Mouse (Mus musculus) neural tube, embryonic 12.5 days (tissue): ENCODE measurements at regions not wholly inside any gene's neighbourhood (a gene's known extent, or its start where the extent isn't known, plus 50 kb on each side); places are given as distances from the start of the nearest gene placed in this dataset.

ENCODE experiments used
- ATAC-seq: fragments of 200-750 bp; cut with Nextera tagmentation; 2 replicates; pipeline ENCODE4 v1.8.0; 2017; ENCODE audit warnings: low read depth, mild to moderate bottlenecking, moderate TSS enrichment, moderate library complexity; ENCODE audit not compliant: low FRiP score
- H3K27ac ChIP-seq: fragments of 300-500 bp; sonication (generic); 2 replicates; pipeline ENCODE4 v1.5.1; 2016
- H3K27me3 ChIP-seq: fragments of 300-500 bp; sonication (generic); replicated peaks from 2 replicates; pipeline ENCODE4 v1.6.1; 2016; ENCODE audit warnings: mild to moderate bottlenecking
- H3K36me3 ChIP-seq: fragments of 300-500 bp; sonication (generic); 2 replicates; pipeline ENCODE4 v1.6.1; 2016; ENCODE audit warnings: mild to moderate bottlenecking
- H3K4me1 ChIP-seq: fragments of 300-500 bp; sonication (generic); 2 replicates; pipeline ENCODE4 v1.6.1; 2016
- H3K4me2 ChIP-seq: fragments of 300-500 bp; sonication (generic); replicated peaks from 2 replicates; pipeline ENCODE4 v1.6.1; 2016; ENCODE audit warnings: mild to moderate bottlenecking
- H3K4me3 ChIP-seq: fragments of 300-500 bp; sonication (generic); 2 replicates; pipeline ENCODE4 v1.5.1; 2016
- H3K9ac ChIP-seq: fragments of 300-500 bp; sonication (generic); 2 replicates; pipeline ENCODE4 v1.6.1; 2016; ENCODE audit warnings: mild to moderate bottlenecking
- H3K9me3 ChIP-seq: fragments of 300-500 bp; sonication (generic); 2 replicates; pipeline ENCODE4 v1.6.1; 2016; ENCODE audit warnings: mild to moderate bottlenecking
- WGBS: fragments of 180-500 bp; shearing (Covaris S2); methylation state at CpG from one replicate; pipeline ENCODE4 v1.1.7; 2016; 5-methylcytosine and 5-hydroxymethylcytosine counted together

- H3K27me3 ChIP-seq = no peaks in the 10 kb centered on the region
- ATAC-seq = no peak
- H3K9ac ChIP-seq = no peak overlapping the region
- H3K4me1 ChIP-seq = no peaks in the 10 kb centered on the region
- H3K9me3 ChIP-seq = no peaks in the 10 kb centered on the region
- WGBS = 78% methylated on average over 4 of the region's 4 CpGs
- H3K4me2 ChIP-seq = no peak overlapping the region
- no peaks in the 10 kb centered on the region for H3K36me3 ChIP-seq
- H3K27ac ChIP-seq = no peak overlapping the region
- no peak overlapping the region for H3K4me3 ChIP-seq
Measured at GRCm38 (mm10) chr6:98801061-98801460, 458.5 kb upstream of the Gm765 start.

- H3K9ac ChIP-seq = no peak overlapping the region
- ATAC-seq = no peak
- no peaks in the 10 kb centered on the region for H3K9me3 ChIP-seq
- H3K27me3 ChIP-seq = no peaks in the 10 kb centered on the region
- H3K4me3 ChIP-seq = no peak overlapping the region
- H3K4me1 ChIP-seq = no peaks in the 10 kb centered on the region
- no peak overlapping the region for H3K27ac ChIP-seq
- H3K36me3 ChIP-seq = no peaks in the 10 kb centered on the region
- no peak overlapping the region for H3K4me2 ChIP-seq
- WGBS = 73% methylated on average over 8 of the region's 8 CpGs
Measured at GRCm38 (mm10) chr6:98800040-98800439, 457.5 kb upstream of the Gm765 start.

DNA sequence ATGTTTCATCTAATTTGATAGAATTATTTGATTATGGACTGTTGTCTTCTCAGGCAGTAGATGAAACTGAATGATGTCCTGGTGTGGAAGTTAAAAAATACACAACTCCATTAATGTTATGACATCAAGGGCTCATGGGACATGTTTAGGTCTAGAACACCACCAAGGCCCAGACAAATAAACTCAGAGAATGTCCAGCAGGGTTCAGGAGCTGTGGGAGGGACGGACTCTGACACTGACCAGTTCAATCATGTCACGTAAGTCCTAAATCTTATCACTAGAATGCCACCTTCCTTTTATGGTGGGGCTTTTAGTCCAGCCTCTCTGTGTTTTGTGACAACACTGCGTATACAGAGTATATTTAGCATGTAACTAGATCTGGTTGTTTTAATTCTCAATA lies 455.2 kb upstream of the Gm765 start:
- Histone ChIP-seq H3K36me3 (no peaks in the 10 kb centered on the region), H3K27me3 (no peaks in the 10 kb centered on the region), H3K9me3 (no peaks in the 10 kb centered on the region), H3K9ac (no peak overlapping the region), H3K4me1 (no peaks in the 10 kb centered on the region), H3K27ac (no peak overlapping the region), H3K4me3 (no peak overlapping the region), H3K4me2 (no peak overlapping the region)
- no peak for ATAC-seq
- WGBS = 85% methylated on average over 3 of the region's 3 CpGs

GRCm38 (mm10) chr6:98797373-98797772 lies 454.8 kb upstream of the Gm765 start:
- Histone ChIP-seq H3K36me3 (no peaks in the 10 kb centered on the region), H3K9ac (no peak overlapping the region), H3K4me3 (no peak overlapping the region), H3K27me3 (no peaks in the 10 kb centered on the region), H3K27ac (no peak overlapping the region), H3K9me3 (no peaks in the 10 kb centered on the region), H3K4me1 (no peaks in the 10 kb centered on the region), H3K4me2 (no peak overlapping the region)
- no peak for ATAC-seq
- 81% methylated on average over 6 of the region's 6 CpGs for WGBS

DNA sequence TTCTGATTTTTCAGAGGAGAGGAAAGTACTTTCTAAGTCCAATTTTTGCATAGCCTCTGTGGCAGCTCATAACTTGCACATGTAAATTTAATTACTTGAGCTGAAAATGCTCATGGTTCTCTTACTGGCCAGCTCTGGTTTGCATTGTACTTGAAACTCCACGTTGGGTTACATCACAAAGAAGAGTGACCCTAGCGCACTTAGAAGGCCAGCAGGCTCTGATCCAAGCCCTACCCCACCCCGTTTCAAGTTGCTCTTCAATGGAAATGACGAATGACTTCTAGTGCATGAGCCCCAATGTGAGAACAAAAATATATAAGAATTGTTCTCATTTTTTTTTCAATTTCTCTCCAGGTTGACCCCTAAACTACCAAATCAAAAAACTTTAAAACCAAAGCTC lies 454.1 kb upstream of the Gm765 start:
- H3K9me3 ChIP-seq = no peaks in the 10 kb centered on the region
- no peak for ATAC-seq
- H3K36me3 ChIP-seq = no peaks in the 10 kb centered on the region
- H3K9ac ChIP-seq = no peak overlapping the region
- H3K27me3 ChIP-seq = no peaks in the 10 kb centered on the region
- H3K4me3 ChIP-seq = no peak overlapping the region
- H3K27ac ChIP-seq = no peak overlapping the region
- WGBS = 67% methylated on average over 4 of the region's 4 CpGs
- H3K4me2 ChIP-seq = no peak overlapping the region
- H3K4me1 ChIP-seq = no peaks in the 10 kb centered on the region

DNA sequence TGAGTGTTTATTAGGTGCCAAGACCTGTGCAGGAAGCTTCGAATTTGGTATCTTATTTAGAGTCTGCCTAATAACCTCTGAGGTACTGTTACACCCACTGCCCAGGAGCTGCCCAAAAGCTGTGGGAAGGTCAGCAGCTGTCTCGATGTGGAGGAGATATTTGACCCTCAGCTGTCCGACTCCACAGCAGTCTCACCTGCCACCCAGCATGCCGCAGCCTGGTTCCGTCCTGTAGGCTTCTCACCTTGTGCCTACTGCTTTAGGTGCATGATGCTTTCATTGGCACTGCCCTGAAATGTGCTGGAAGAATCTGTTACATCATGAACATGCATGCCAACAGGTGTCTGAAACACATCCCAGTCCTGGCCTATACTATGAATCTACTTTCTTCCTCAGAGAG lies 444.9 kb upstream of the Gm765 start:
- H3K9me3 ChIP-seq = no peaks in the 10 kb centered on the region
- H3K4me1 ChIP-seq = no peaks in the 10 kb centered on the region
- no peak overlapping the region for H3K4me3 ChIP-seq
- H3K27ac ChIP-seq = no peak overlapping the region
- WGBS = 83% methylated on average over 5 of the region's 5 CpGs
- no peaks in the 10 kb centered on the region for H3K36me3 ChIP-seq
- no peak overlapping the region for H3K4me2 ChIP-seq
- no peak overlapping the region for H3K9ac ChIP-seq
- H3K27me3 ChIP-seq = no peaks in the 10 kb centered on the region
- ATAC-seq = no peak

DNA sequence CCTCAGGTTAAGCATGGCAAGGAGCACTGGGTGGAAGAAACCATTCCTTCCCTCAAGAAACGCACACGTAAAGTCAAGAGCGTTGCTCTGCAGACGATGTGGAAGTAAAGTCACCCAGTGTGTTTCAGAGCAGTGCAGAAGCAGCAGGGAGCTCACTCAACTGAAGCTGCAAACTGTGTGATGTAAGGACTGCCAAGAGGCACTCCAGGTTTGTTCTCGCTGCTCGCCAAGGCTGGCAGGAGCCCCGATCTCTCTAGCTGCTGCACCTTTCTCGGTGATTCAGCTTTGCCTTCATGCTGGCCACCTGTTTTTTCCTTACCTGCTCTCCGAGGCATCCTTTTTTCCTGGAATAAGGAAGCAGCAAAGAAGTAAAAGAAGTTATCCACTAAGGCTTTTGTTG lies 439.5 kb upstream of the Gm765 start:
- Histone ChIP-seq H3K27me3 (no peaks in the 10 kb centered on the region), H3K9ac (no peak overlapping the region), H3K27ac (no peak overlapping the region), H3K4me1 (no peaks in the 10 kb centered on the region), H3K4me3 (no peak overlapping the region), H3K4me2 (no peak overlapping the region), H3K9me3 (no peaks in the 10 kb centered on the region), H3K36me3 (no peaks in the 10 kb centered on the region)
- no peak for ATAC-seq
- WGBS = 87% methylated on average over 9 of the region's 9 CpGs

DNA sequence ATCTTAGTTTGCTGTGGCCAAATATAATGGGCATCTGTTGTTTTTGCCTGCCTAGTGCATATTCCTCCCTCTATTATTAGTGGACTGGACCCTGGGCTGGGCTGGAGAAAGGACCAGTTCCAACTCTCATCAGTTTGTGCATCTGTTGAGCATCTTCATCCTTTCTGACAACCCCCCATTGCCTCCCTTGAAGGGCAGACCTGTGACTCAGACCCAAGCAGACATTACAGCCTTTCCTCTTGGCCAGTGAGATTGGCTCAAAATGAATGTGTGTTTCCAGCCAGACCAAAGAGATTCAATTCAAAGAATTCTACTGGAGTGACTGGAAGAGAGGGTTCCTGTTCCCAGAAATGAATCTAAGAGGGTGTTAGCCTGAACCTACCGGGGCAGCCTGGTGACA lies 433.2 kb upstream of the Gm765 start:
- no peak overlapping the region for H3K27ac ChIP-seq
- no peaks in the 10 kb centered on the region for H3K9me3 ChIP-seq
- WGBS = 92% methylated on average over 1 of the region's 1 CpGs
- no peak overlapping the region for H3K9ac ChIP-seq
- no peaks in the 10 kb centered on the region for H3K27me3 ChIP-seq
- H3K4me3 ChIP-seq = no peak overlapping the region
- no peak overlapping the region for H3K4me2 ChIP-seq
- no peaks in the 10 kb centered on the region for H3K36me3 ChIP-seq
- no peaks in the 10 kb centered on the region for H3K4me1 ChIP-seq
- no peak for ATAC-seq

DNA sequence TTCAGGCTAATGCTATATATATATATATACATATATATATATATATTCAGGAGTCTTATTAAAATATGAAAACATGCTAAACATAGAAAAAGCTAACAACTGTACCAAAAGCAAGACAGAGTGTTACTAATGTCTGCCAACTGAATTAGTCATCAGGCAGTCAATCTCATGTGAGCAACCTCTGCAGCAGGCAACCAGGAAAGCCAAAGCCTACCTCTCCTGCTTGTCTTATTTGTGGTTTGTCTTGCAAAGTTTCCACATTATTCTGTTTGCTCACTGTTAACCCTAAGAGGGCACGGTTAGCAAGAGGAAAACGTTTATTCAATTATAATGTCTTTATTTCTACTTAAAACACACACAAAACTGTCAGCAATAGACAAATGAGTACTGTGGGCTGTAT lies 427.4 kb upstream of the Gm765 start:
- H3K4me3 ChIP-seq = no peak overlapping the region
- WGBS = 86% methylated on average over 2 of the region's 2 CpGs
- H3K9ac ChIP-seq = no peak overlapping the region
- no peaks in the 10 kb centered on the region for H3K9me3 ChIP-seq
- H3K27me3 ChIP-seq = 0 out of 2 replicates have a peak, but pooled peaks cover 3% of the 10 kb centered on the region
- no peak for ATAC-seq
- no peaks in the 10 kb centered on the region for H3K36me3 ChIP-seq
- H3K27ac ChIP-seq = no peak overlapping the region
- no peak overlapping the region for H3K4me2 ChIP-seq
- H3K4me1 ChIP-seq = no peaks in the 10 kb centered on the region

DNA sequence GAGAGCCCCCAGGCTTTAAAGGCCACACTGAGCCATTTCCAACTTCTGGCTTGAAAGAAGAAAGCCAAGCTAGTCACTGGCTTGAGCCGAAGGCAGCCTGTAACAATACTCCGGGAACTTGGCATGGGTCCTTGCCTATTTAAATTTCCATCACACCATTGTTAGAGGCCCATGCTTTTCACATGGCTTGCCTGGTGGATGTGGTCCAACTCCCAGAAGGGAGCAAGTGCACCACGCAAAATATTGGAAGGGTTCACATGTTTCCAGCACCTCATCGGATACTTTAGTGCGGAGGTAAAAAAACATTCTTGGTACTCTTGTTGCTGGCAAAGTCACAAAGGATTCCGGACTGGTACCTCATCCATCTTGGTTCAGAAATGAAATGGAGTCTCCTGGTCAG lies 426.8 kb upstream of the Gm765 start:
- H3K27me3 ChIP-seq = 0 out of 2 replicates have a peak, but pooled peaks cover 3% of the 10 kb centered on the region
- H3K4me3 ChIP-seq = no peak overlapping the region
- H3K4me1 ChIP-seq = no peaks in the 10 kb centered on the region
- H3K4me2 ChIP-seq = no peak overlapping the region
- 91% methylated on average over 6 of the region's 6 CpGs for WGBS
- no peak for ATAC-seq
- no peak overlapping the region for H3K9ac ChIP-seq
- H3K36me3 ChIP-seq = no peaks in the 10 kb centered on the region
- no peak overlapping the region for H3K27ac ChIP-seq
- no peaks in the 10 kb centered on the region for H3K9me3 ChIP-seq

DNA sequence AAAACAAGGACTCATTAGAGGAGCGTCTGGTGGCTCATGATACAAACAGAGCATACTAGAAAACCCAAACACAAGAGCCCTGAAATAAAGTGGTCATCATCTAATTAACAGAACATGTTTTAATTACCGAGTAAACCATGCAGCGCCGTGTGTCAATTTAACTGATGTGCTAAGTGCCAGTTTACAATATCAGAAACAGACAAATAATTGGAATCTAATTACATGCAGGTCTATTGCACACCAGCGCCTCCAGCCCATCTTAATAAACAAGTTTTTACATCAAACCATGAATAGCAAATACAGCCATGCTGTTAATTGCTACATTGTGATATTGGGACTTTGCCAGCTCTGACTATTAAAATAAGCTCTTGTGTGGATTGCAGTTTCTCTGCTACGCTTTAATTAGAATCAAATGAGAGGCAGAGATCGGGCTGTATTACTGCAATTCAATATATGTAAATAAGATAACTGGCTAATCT lies 425.3 kb upstream of the Gm765 start:
- Histone ChIP-seq H3K4me2 (no peak overlapping the region), H3K27me3 (0 out of 2 replicates have a peak, but pooled peaks cover 3% of the 10 kb centered on the region), H3K4me1 (no peaks in the 10 kb centered on the region), H3K9ac (no peak overlapping the region), H3K36me3 (no peaks in the 10 kb centered on the region), H3K27ac (no peak overlapping the region), H3K4me3 (no peak overlapping the region), H3K9me3 (no peaks in the 10 kb centered on the region)
- no peak for ATAC-seq
- WGBS = 56% methylated on average over 7 of the region's 7 CpGs

DNA sequence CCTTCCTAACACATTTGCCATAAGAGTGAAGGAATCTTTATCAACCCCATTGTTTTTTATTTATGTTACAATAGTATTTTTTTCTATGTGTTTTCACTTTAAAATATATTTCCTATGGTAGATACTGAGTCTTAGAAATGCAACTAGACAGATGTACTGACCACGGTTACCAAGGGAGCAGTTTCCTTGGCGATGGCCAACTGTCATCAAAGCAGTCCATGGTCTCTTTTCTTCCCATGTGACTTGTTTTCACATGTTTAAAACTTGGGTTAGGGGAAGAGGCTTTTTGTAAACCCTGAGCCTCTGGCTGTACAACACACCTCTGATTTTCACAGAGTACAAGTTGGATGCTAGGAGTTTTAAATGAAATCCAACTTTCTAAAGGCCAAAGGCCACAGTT lies 411.9 kb upstream of the Gm765 start:
- Histone ChIP-seq H3K36me3 (no peaks in the 10 kb centered on the region), H3K4me1 (no peaks in the 10 kb centered on the region), H3K4me2 (no peak overlapping the region), H3K27me3 (no peaks in the 10 kb centered on the region), H3K9me3 (no peaks in the 10 kb centered on the region), H3K9ac (no peak overlapping the region), H3K4me3 (no peak overlapping the region), H3K27ac (no peak overlapping the region)
- WGBS = 83% methylated on average over 2 of the region's 2 CpGs
- no peak for ATAC-seq

DNA sequence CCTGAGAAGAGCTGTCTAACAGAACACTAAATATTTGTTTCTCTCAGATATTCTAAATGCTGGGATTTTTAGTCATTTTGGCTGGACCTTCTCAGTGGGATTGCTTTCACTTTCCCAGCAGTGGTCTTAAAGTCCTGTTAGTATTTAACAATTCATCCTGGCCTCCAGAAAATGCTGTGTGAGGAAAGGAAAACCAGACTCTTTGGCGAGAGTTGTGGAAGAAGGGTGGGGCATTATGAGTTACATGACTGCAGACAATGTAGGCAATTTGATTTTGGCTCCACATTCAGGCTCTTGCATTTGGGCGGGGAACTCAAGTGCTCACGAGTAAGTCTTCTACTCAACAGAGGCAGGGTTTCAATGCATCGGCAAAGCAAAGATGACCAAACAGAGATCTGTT lies 406.1 kb upstream of the Gm765 start:
- 85% methylated on average over 4 of the region's 4 CpGs for WGBS
- H3K9ac ChIP-seq = no peak overlapping the region
- H3K27ac ChIP-seq = no peak overlapping the region
- no peak overlapping the region for H3K4me2 ChIP-seq
- H3K27me3 ChIP-seq = no peaks in the 10 kb centered on the region
- H3K9me3 ChIP-seq = no peaks in the 10 kb centered on the region
- H3K4me1 ChIP-seq = no peaks in the 10 kb centered on the region
- no peak for ATAC-seq
- H3K36me3 ChIP-seq = no peaks in the 10 kb centered on the region
- H3K4me3 ChIP-seq = no peak overlapping the region
